Mouse (Mus musculus) heart, adult 2 months (tissue): ENCODE data around the gene Hsdl1. TPM values are rescaled to one million over a fixed set of nuclear protein-coding genes. Genes with fewer than 3 reads are reported as not detected.
A peak's percentile ranks its signal among the peaks of the same experiment; 100 is the strongest.

Experiments
- DNase-seq, 2 experiments: peaks; one replicate each; pipeline ENCODE4 v3.0.0; 2021
- H3K27ac ChIP-seq: fragments of 200-600 bp; 2 replicates; pipeline ENCODE4 v1.8.1; 2022
- H3K27me3 ChIP-seq: fragments of 200-500 bp; 2 replicates; pipeline ENCODE4 v1.6.1; 2012; ENCODE audit warnings: mild to moderate bottlenecking, low read length, inconsistent platforms, mixed read lengths; ENCODE audit not compliant: control insufficient read depth, insufficient read depth
- H3K36me3 ChIP-seq: fragments of 200-500 bp; 2 replicates; pipeline ENCODE4 v1.6.1; 2012; ENCODE audit warnings: low read length, inconsistent platforms; ENCODE audit not compliant: control insufficient read depth, insufficient read depth
- H3K4me1 ChIP-seq: fragments of 200-500 bp; 2 replicates; pipeline ENCODE4 v1.6.1; 2011; ENCODE audit warnings: low read length; ENCODE audit not compliant: control insufficient read depth, insufficient read depth
- H3K4me3 ChIP-seq: fragments of 200-600 bp; 2 replicates; pipeline ENCODE4 v1.8.1; 2022
- H3K79me2 ChIP-seq: fragments of 200-500 bp; replicated peaks from 2 replicates; pipeline ENCODE4 v1.6.1; 2012; ENCODE audit warnings: mild to moderate bottlenecking, inconsistent platforms, low read length, moderate library complexity, mixed read lengths; ENCODE audit not compliant: control insufficient read depth, insufficient read depth
- H3K9ac ChIP-seq: fragments of 200-500 bp; 2 replicates; pipeline ENCODE4 v1.6.1; 2012; ENCODE audit warnings: low read depth, mild to moderate bottlenecking, control low read depth, inconsistent platforms, low read length, mixed read lengths
- CTCF ChIP-seq: fragments of 200-600 bp; IDR thresholded peaks from 2 replicates; pipeline ENCODE4 v1.8.1; 2022; ENCODE audit warnings: antibody characterized with exemption, mild to moderate bottlenecking, moderate library complexity
- EP300 ChIP-seq: fragments of 200-500 bp; IDR thresholded peaks from 2 replicates; pipeline ENCODE4 v1.6.1; 2011; ENCODE audit warnings: low read depth, low read length, control low read depth; ENCODE audit not compliant: insufficient read depth
- POLR2A ChIP-seq: fragments of 200-500 bp; IDR thresholded peaks from 2 replicates; pipeline ENCODE4 v1.6.1; 2011; ENCODE audit warnings: mild to moderate bottlenecking, low read depth, low read length, control low read depth; ENCODE audit not compliant: insufficient read depth
- WGBS: fragments of 180-500 bp; shearing (Covaris S2); methylation state at CpG from one replicate; pipeline ENCODE4 v1.1.7; 2018; 5-methylcytosine and 5-hydroxymethylcytosine counted together
- intact Hi-C: fragments of 180-260 bp; cut with DNase I; formaldehyde crosslinking; loops from one replicate; pipeline ENCODE4 v1.15.1; 2025
- polyA plus RNA-seq: library from polyadenylated mRNA; depleted of rRNA; stranded (reverse); fragments of >200 nt; gene quantifications from 2 replicates; pipeline ENCODE4 v1.2.3, GENCODE M21; 2012
- total RNA-seq, 2 experiments: library from RNA; stranded (reverse); gene quantifications; 2 replicates each; pipeline ENCODE4 v1.2.3; 2021

Hsdl1 gene
- total and polyA plus RNA-seq, 3 experiments: 11.9 to 20.4 (median 17.6) TPM

DNA sequence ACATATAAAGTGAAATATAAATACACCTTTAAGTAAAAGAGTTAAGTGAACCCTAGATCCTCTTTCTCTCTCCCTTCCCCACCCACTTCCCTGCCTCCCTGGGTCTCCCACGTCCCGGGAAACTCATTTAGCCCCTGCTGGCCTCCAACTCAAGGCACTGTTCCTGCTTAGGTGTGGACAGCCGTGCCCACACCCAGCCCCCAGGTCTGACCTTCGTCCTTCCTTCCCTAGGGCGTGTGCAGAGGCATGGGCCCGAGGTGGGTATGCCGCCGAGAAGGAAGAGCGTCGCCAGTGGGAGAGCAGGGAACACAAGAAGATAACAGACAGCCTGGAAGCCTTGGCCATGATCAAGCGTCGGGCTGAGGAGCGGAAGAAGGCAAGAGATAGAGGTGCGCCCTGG lies 15.4 kb upstream of the Hsdl1 start:
- no peaks in the 10 kb centered on the region for H3K79me2 ChIP-seq
- H3K27me3 ChIP-seq: no peaks in the 10 kb centered on the region; the same call in 1 of the 2 replicates
- no peak for DNase-seq
- no peak overlapping the region for H3K27ac ChIP-seq
- H3K9ac ChIP-seq: no peak overlapping the region
- WGBS: 47% methylated on average over 14 of the region's 14 CpGs
- peaks cover 4% of the 10 kb centered on the region; the same call in 1 of the 2 replicates for H3K4me1 ChIP-seq
- H3K4me3 ChIP-seq: no peak overlapping the region
- intact Hi-C loops: no loop called here
- no peaks in the 10 kb centered on the region for H3K36me3 ChIP-seq
- TF ChIP-seq POLR2A (no peak), EP300 (no peak), CTCF (no peak)

DNA sequence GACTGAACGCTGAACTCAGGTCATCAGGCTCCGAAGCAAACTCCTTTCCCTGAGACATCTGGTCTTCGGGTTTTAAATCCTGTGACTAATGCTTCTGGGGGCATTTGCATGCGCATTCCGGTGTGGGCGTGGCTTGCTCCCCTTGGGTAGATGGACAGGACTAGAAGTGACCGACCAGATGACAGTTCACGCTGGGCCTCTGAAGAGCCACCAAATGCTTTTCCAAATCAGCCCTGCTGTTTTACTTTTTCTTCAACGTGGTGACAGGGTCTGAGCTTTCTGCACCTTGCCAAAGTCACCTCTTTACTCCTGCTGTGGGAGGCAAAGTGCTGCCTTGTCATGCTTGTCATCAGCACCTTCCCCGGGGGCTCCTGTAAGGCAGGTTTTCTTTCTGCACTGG lies 13.9 kb upstream of the Hsdl1 start:
- H3K27me3 ChIP-seq: no peaks in the 10 kb centered on the region; the same call in 1 of the 2 replicates
- TF ChIP-seq EP300: no peak
- no peak for TF ChIP-seq CTCF
- no peak for TF ChIP-seq POLR2A
- H3K27ac ChIP-seq: no peak overlapping the region
- H3K4me1 ChIP-seq: no peaks in the 10 kb centered on the region
- 26% methylated on average over 10 of the region's 10 CpGs for WGBS
- H3K9ac ChIP-seq: no peak overlapping the region
- H3K36me3 ChIP-seq: no peaks in the 10 kb centered on the region
- no peak for DNase-seq
- H3K79me2 ChIP-seq: no peaks in the 10 kb centered on the region
- no peak overlapping the region for H3K4me3 ChIP-seq
- intact Hi-C loops: no loop called here

DNA sequence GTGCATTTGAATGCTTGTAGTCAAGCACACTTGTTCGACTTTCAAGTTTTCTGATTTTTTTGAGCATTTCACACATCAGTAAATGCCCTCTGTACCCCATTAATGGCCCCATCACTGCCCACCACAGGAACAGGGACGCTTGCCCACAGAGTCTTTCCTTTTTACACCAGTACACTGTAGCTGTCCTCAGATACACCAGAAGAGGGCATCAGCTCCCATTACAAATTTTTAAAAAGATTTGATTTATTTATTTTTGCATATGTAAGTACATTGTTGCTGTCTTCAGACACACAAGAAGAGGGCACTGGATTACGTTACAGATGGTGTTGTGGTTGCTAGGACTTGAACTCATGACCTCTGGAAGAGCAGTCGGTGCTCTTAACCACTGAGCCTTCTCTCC lies 13.3 kb upstream of the Hsdl1 start:
- no peak for DNase-seq
- Histone ChIP-seq H3K27ac (no peak overlapping the region), H3K9ac (no peak overlapping the region), H3K27me3 (no peaks in the 10 kb centered on the region; the same call in 1 of the 2 replicates), H3K4me1 (no peaks in the 10 kb centered on the region), H3K36me3 (no peaks in the 10 kb centered on the region), H3K4me3 (no peak overlapping the region), H3K79me2 (no peaks in the 10 kb centered on the region)
- intact Hi-C loops: no loop called here
- peak; percentile 40 for TF ChIP-seq CTCF
- TF ChIP-seq EP300: no peak
- no peak for TF ChIP-seq POLR2A
- WGBS: 72% methylated on average over 4 of the region's 4 CpGs

DNA sequence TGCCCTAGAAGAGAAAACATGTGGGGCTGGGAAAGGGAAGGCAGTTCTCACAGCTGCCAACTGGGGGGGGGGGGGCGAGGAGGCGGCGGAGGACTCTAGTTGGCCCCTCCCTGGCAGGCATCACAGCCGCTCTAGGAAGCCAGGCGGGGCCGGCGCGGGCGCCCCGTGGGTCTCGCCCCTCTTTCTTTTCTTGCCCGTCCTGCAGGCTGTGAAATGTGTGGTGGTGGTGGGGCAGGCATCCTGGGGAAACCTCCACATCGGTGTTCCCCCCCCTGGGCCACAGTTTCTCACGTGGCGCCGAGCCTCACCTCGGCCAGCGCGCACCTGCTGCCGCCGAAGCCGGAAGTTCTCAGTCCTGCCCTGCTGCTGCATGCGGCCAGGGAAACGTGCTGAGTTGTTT lies 10.9 kb upstream of the Hsdl1 start:
- intact Hi-C loops: no loop called here
- DNase-seq: no peak
- Histone ChIP-seq H3K79me2 (no peaks in the 10 kb centered on the region), H3K27ac (no peak overlapping the region), H3K9ac (peak overlapping the region; percentile 62; the same call in 1 of the 2 replicates), H3K27me3 (no peaks in the 10 kb centered on the region; the same call in 1 of the 2 replicates), H3K36me3 (no peaks in the 10 kb centered on the region), H3K4me1 (no peaks in the 10 kb centered on the region), H3K4me3 (no peak overlapping the region)
- TF ChIP-seq EP300 (no peak), POLR2A (no peak)
- 13% methylated on average over 24 of the region's 24 CpGs for WGBS

DNA sequence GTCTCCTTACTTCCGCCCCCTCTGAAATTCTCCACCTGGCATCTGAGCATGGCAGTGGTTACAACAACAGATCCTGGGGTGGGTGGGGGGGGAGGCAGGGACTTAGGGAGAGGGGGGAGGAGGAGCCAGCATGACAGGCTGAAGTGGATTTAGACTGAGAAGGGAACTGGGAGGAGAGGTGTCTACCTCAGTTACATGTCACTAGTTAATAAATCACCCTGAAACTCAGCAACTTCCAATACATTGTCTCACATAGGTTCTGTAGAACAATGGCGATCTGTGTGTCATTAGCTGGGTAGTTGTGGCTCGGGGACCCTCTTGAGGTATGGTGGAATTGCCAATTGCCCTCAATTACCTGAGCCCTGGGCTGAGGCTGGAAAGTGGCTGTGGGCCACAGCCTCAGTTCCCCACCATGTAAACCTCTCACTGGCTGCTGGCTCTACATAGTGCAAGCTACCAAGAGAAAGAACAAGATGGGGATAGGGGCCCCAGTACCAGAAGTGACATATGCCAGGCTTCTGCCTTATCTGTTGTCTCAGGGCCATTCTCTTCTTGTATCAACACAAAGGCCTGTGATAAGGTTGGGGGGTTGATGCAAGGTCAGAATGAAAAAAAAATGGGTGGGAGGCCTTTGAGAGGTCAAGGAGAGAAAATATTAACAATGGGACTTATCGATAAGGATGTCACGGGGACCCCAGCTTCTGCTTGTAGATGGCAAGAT lies 5.6 kb upstream of the Hsdl1 start:
- Histone ChIP-seq H3K4me3 (no peak overlapping the region), H3K27me3 (no peaks in the 10 kb centered on the region), H3K36me3 (no peaks in the 10 kb centered on the region), H3K4me1 (no peaks in the 10 kb centered on the region), H3K79me2 (no peaks in the 10 kb centered on the region), H3K9ac (no peak overlapping the region), H3K27ac (no peak overlapping the region)
- WGBS: 62% methylated on average over 5 of the region's 5 CpGs
- DNase-seq: no peak
- intact Hi-C loops: no loop called here
- TF ChIP-seq CTCF: no peak

DNA sequence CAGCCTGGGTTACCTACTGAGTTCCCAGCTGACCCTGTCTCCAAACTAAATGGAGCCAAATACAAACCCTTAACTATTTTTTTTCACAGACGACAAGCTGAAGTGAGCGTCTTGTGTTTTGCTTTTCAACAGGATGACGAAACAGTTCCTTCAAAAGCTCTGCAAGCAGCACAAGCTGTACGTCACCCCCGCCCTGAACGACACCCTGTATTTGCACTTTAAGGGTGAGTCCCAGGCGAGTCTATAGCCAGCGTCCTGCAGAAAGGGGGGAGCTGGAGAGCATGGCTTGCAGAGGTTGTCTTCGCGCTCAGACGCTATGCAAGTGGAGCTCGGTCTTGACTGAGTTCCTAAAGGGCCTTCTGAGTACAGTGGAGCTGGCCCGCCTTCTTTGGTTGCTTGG lies 4.1 kb upstream of the Hsdl1 start:
- Histone ChIP-seq H3K36me3 (no peaks in the 10 kb centered on the region), H3K27ac (no peak overlapping the region), H3K4me1 (no peaks in the 10 kb centered on the region), H3K27me3 (no peaks in the 10 kb centered on the region), H3K4me3 (no peak overlapping the region), H3K79me2 (0 out of 2 replicates have a peak, but pooled peaks cover 1% of the 10 kb centered on the region), H3K9ac (no peak overlapping the region)
- no peak for DNase-seq
- intact Hi-C loops: no loop called here
- TF ChIP-seq POLR2A (no peak), CTCF (no peak), EP300 (no peak)
- WGBS: 67% methylated on average over 13 of the region's 13 CpGs
